Mouse (Mus musculus) forebrain, postnatal 0 days (tissue): ENCODE measurements around the gene Per2. TPM values are rescaled to one million over a fixed set of nuclear protein-coding genes. Genes with fewer than 3 reads are reported as not detected.
A peak's percentile ranks its signal among the peaks of the same experiment; 100 is the strongest.

ENCODE experiments used
- ATAC-seq: fragments of 200-750 bp; cut with Nextera tagmentation; 2 replicates; pipeline ENCODE4 v1.8.0; 2017; ENCODE audit warnings: mild to moderate bottlenecking, moderate library complexity
- DNase-seq: peaks from one replicate; pipeline ENCODE4 v3.0.0-alpha.2; 2015
- H3K27ac ChIP-seq: fragments of 300-500 bp; sonication (generic); 2 replicates; pipeline ENCODE4 v1.5.1; 2014; ENCODE audit warnings: low read depth, mild to moderate bottlenecking, antibody characterized with exemption, low read length, moderate library complexity, mixed read lengths
- H3K27me3 ChIP-seq: fragments of 300-500 bp; sonication (generic); 2 replicates; pipeline ENCODE4 v1.6.1; 2014; ENCODE audit warnings: mild to moderate bottlenecking, low read length, mixed read lengths; ENCODE audit not compliant: insufficient read depth
- H3K36me3 ChIP-seq: fragments of 300-500 bp; sonication (generic); 2 replicates; pipeline ENCODE4 v1.6.1; 2014; ENCODE audit warnings: mild to moderate bottlenecking, moderate library complexity; ENCODE audit not compliant: insufficient read depth
- H3K4me1 ChIP-seq: fragments of 300-500 bp; sonication (generic); 2 replicates; pipeline ENCODE4 v1.6.1; 2014; ENCODE audit warnings: antibody characterized with exemption; ENCODE audit not compliant: insufficient read depth
- H3K4me2 ChIP-seq: fragments of 300-500 bp; sonication (generic); 2 replicates; pipeline ENCODE4 v1.6.1; 2014; ENCODE audit warnings: low read depth, mild to moderate bottlenecking, moderate library complexity
- H3K4me3 ChIP-seq: fragments of 300-500 bp; sonication (generic); 2 replicates; pipeline ENCODE4 v1.5.1; 2014; ENCODE audit warnings: low read depth, low read length, mixed read lengths
- H3K9ac ChIP-seq: fragments of 300-500 bp; sonication (generic); 2 replicates; pipeline ENCODE4 v1.6.1; 2014; ENCODE audit warnings: mild to moderate bottlenecking
- H3K9me3 ChIP-seq: fragments of 300-500 bp; sonication (generic); 2 replicates; pipeline ENCODE4 v1.6.1; 2016; ENCODE audit warnings: low read length
- CTCF ChIP-seq: sonication (generic); IDR thresholded peaks from 2 replicates; pipeline ENCODE4 v1.5.1; 2016; ENCODE audit warnings: antibody characterized with exemption, control low read depth, low read depth
- WGBS: fragments of 180-500 bp; shearing (Covaris S2); extraction: QIAGEN DNeasy Blood & Tissue Kit; methylation state at CpG from one replicate; pipeline ENCODE4 v1.1.7; 2014; 5-methylcytosine and 5-hydroxymethylcytosine counted together
- polyA plus RNA-seq: library from polyadenylated mRNA; unstranded; fragments of >200 nt; fragmentation: Nextera tagmentation; extraction: Ambion mirVana; gene quantifications from 2 replicates; pipeline ENCODE4 v1.2.1, GENCODE M21; 2015
- total RNA-seq: library from RNA; depleted of rRNA; stranded (reverse); fragments of >200 nt; gene quantifications from 2 replicates; pipeline ENCODE4 v1.2.3, GENCODE M21; 2014

The Per2 gene
- total and polyA plus RNA-seq, 2 experiments from 2014 or later = 4.3 to 9.0 TPM

DNA sequence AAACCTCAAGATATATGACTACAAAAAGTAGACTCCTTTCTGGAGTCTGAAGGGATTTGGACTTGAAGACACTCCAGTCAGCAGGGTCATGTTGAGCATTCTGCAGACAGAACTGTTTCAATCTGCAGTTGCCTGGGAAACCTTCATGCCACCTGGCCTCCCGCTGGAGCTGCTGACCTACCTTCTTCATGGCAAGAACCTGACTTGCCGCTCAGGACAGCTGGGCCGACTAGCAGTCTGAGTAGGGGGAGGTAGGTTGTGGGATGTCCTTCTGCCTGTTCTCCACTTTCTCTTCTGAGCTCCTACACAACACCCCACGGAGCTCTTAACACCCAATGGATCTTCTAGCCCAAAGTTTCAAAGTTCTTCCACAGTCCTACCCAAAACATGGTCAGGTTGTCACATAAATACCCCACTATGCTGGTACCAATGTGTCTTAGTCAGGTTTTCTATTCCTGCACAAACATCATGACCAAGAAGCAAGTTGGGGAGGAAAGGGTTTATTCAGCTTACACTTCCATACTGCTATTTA is 10.8 kb upstream of the Per2 start:
- WGBS = 85% methylated on average over 4 of the region's 4 CpGs
- H3K36me3 ChIP-seq = no peaks in the 10 kb centered on the region

DNA sequence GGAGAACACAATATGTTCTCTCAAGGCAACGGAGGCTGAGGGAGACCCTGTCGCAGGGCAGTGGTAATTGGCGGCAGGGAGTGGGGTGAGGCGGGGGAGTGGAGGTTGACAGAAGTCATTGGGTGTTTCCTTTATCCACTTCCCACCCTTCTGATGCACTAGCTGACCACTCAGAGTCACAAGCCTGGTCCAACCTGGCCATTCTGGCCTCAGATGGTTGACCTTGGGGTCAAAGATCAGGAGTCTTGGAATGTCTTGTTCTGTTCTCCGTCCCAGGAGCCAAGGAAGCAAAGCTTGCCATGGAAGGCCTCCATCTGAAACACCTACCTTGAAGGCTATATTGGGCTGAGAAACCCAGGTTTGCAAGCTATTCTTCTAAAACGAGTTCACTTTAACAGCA is 7.1 kb upstream of the Per2 start:
- no peak for ATAC-seq
- no peaks in the 10 kb centered on the region for H3K9me3 ChIP-seq
- H3K4me1 ChIP-seq = no peaks in the 10 kb centered on the region
- no peak for TF ChIP-seq CTCF
- no peak overlapping the region for H3K27ac ChIP-seq
- H3K27me3 ChIP-seq = no peaks in the 10 kb centered on the region
- H3K4me3 ChIP-seq = no peak overlapping the region
- no peak overlapping the region for H3K9ac ChIP-seq
- WGBS = 89% methylated on average over 6 of the region's 6 CpGs
- no peak overlapping the region for H3K4me2 ChIP-seq
- no peak for DNase-seq
- no peaks in the 10 kb centered on the region for H3K36me3 ChIP-seq

More for the DNA sequence above, 10.8 kb upstream of the Per2 start:
- Histone ChIP-seq H3K27me3 (no peaks in the 10 kb centered on the region), H3K27ac (no peak overlapping the region), H3K4me1 (no peaks in the 10 kb centered on the region), H3K9ac (no peak overlapping the region), H3K4me2 (no peak overlapping the region), H3K4me3 (no peak overlapping the region), H3K9me3 (no peaks in the 10 kb centered on the region)
- DNase-seq = no peak
- TF ChIP-seq CTCF = no peak
- ATAC-seq = no peak

DNA sequence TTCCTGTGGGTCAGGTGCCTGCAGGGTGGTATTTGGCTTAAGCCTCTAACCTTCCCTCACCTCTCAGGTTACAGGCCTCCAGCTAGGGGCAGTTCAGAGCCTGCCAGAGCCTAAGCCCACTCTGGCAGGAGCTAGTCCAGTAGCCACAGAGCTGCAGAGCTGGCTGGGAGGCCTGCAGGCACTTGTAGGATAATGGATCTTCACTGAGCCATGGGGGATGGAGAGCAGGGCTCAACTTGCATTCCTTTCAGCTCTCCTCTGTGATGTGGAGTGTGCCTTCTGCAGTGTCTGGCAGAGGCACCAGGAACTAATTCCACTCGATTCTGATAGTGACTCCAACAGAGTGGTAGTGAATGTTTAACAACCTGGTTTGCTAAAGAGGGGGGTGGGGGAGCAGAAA is 6.1 kb upstream of the Per2 start:
- DNase-seq (no peak), ATAC-seq (no peak)
- 10% methylated on average over 1 of the region's 1 CpGs for WGBS
- Histone ChIP-seq H3K36me3 (no peaks in the 10 kb centered on the region), H3K4me3 (no peak overlapping the region), H3K9ac (no peak overlapping the region), H3K4me1 (no peaks in the 10 kb centered on the region), H3K27ac (no peak overlapping the region), H3K9me3 (no peaks in the 10 kb centered on the region), H3K4me2 (no peak overlapping the region), H3K27me3 (no peaks in the 10 kb centered on the region)
- no peak for TF ChIP-seq CTCF

DNA sequence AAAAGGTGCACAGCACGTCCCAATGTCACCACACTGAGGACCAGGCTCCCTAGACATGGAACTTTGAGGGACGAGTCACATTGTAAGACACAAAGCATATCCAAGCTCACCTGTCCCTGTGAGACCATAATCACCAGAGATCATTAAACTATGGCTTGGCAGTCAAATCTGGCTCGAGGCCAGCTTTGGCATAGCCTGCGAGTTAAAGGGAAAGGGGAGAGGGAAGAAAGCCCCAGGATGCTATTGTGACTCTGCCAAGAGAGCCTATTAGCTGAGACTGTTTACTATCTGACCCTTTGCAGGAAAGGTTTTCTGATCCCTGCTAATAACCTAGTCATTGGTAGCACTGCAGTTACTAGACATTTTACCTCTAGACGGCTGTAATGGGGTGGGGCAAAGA is 5.3 kb upstream of the Per2 start:
- H3K4me1 ChIP-seq = no peaks in the 10 kb centered on the region
- WGBS = 20% methylated on average over 5 of the region's 5 CpGs
- no peaks in the 10 kb centered on the region for H3K27me3 ChIP-seq
- no peak overlapping the region for H3K9ac ChIP-seq
- no peaks in the 10 kb centered on the region for H3K9me3 ChIP-seq
- TF ChIP-seq CTCF = no peak
- H3K4me3 ChIP-seq = no peak overlapping the region
- ATAC-seq (no peak), DNase-seq (no peak)
- no peak overlapping the region for H3K4me2 ChIP-seq
- H3K36me3 ChIP-seq = no peaks in the 10 kb centered on the region
- no peak overlapping the region for H3K27ac ChIP-seq

DNA sequence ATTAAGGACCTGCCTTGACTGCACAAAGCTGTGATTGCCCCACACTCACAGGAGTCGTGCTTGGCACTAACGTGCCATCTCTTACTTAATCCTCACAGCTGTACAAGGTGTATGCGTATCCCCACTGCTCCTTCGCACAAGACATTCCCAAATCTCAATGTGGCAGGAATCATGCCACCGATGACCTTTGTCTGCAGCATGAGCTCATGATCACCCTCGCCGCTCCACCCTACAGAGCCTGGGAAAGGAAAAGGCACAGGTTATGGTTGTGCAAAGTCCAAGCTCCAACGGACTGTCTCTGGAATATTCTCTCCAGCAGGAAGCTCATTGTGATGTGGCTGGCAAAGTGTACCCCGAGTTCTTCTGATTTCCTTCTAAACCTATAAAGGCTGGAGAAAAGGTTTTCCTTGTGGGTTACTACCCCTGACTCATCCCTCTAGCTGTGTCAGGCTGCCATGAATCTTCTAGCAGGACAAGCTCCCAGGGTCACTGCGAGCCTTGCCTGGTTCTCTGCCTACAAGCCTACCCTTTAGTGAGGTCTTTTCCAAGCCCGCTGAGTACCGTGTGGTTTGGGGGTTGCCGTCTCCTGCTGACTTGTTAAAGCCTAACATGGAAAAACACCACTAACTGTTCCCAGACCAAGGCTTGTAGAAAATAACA is 4.3 kb upstream of the Per2 start:
- Histone ChIP-seq H3K4me3 (no peak overlapping the region), H3K9ac (no peak overlapping the region), H3K4me2 (no peak overlapping the region), H3K36me3 (no peaks in the 10 kb centered on the region), H3K4me1 (no peaks in the 10 kb centered on the region), H3K9me3 (no peaks in the 10 kb centered on the region), H3K27ac (no peak overlapping the region), H3K27me3 (no peaks in the 10 kb centered on the region)
- no peak for DNase-seq
- TF ChIP-seq CTCF = no peak
- 87% methylated on average over 13 of the region's 13 CpGs for WGBS
- no peak for ATAC-seq

DNA sequence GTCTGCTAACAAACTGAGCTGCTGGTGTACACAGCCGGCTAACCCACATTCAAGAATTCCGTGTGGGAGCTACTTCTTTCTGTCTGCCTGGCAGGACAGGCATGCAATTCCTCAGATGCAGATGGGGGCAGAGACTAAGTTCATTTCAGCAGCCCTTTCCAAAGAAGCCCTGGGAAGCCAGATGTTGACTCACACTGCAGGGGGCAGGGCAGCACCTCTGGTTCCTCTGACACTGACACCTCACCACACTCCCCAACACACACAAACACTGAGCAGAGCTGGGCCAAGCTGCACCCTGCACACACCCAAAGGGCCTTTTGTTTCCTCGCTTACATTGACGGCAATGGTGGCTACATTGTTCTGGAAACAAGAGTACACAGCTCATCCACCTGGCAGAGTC is 1.4 kb upstream of the Per2 start:
- peaks cover 16% of the 10 kb centered on the region for H3K4me1 ChIP-seq
- no peaks in the 10 kb centered on the region for H3K27me3 ChIP-seq
- 38% methylated on average over 4 of the region's 4 CpGs for WGBS
- no peak for TF ChIP-seq CTCF
- H3K9ac ChIP-seq = no peak overlapping the region
- ATAC-seq (no peak), DNase-seq (no peak)
- no peak overlapping the region for H3K4me2 ChIP-seq
- H3K36me3 ChIP-seq = no peaks in the 10 kb centered on the region
- H3K4me3 ChIP-seq = no peak overlapping the region
- H3K27ac ChIP-seq = no peak overlapping the region
- H3K9me3 ChIP-seq = no peaks in the 10 kb centered on the region

DNA sequence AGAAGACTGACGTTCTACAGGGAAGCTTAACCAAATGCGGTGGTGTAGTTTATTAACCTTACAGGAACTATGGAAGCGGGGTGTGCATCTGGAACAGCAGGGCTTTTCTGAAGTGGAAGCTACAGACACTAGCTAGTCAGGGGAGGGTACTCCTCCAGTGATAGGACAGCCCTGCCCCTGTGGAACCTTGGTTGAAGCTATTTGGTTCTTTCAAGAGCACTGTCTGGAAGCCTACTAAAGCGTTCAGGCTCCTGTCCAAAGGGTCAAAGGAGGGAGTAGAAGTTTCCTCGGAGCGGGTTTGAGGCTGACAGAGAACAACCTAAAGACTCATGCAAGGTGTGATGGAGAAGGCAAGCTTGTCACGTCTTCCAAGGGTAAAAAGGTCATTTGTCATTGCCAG is 945 bp upstream of the Per2 start:
- 48% methylated on average over 7 of the region's 7 CpGs for WGBS
- Histone ChIP-seq H3K4me1 (peaks cover 20% of the 10 kb centered on the region), H3K27me3 (no peaks in the 10 kb centered on the region), H3K9me3 (no peaks in the 10 kb centered on the region), H3K4me3 (peak overlapping the region; percentile 71), H3K4me2 (peak overlapping the region; percentile 76), H3K27ac (no peak overlapping the region), H3K9ac (no peak overlapping the region; the same call in 1 of the 2 replicates), H3K36me3 (no peaks in the 10 kb centered on the region)
- no peak for TF ChIP-seq CTCF
- DNase-seq = no peak
- no peak for ATAC-seq
